Mouse (Mus musculus) 3134 (cell line): ENCODE measurements at regions not wholly inside any gene's neighbourhood (a gene's known extent, or its start where the extent isn't known, plus 50 kb on each side); places are given as distances from the start of the nearest gene placed in this dataset.

Experiments used
- DNase-seq: peaks from one replicate; pipeline ENCODE4 v3.0.0-alpha.2; 2011; ENCODE audit warnings: low spot score; ENCODE audit not compliant: insufficient read length; ENCODE audit errors: extremely low read depth

- DNase-seq, result no peak
These were observed 369.0 kb upstream of the Spred2 start for GRCm38 (mm10) chr11:19554947-19555770.

DNA sequence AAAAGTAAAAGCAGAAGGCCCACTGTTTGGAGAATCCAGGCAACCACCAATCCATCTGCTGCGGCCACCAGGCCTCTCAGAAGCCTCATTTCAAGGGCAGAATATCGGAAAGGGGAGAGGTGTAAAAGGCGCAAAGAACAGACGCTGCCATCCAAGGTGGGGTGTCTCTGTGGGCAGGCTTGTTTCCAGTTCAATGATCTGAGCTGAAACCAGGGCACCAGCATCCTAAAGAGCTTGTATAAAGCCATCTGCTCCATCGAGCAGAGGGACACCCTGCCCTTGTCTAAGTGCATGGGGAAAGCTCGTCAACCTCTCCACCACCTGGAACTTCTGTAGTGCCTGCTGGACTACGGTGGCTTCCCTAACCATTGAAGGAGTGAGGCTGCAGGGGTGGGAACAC is 363.7 kb upstream of the Spred2 start:
- DNase-seq, result no peak

DNA sequence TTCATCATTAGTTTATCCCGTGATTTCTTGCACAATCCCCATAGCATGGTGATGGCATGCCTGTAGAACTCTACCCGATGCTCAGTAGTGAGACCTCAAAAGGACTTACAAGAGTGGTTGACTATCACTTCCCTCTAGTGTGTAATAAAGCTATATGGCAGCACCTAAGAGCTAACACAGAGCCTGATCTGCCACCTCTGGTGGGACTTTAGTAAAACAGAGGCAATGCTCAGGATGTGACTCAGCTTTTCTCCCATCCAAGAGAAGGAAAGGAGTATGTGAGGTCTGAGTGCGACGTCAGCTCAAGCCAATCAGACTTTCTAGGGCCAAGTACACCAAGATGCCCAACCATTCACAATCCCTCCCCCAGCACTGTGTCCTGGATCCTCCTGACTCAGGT is 361.5 kb upstream of the Spred2 start:
- no peak for DNase-seq

DNA sequence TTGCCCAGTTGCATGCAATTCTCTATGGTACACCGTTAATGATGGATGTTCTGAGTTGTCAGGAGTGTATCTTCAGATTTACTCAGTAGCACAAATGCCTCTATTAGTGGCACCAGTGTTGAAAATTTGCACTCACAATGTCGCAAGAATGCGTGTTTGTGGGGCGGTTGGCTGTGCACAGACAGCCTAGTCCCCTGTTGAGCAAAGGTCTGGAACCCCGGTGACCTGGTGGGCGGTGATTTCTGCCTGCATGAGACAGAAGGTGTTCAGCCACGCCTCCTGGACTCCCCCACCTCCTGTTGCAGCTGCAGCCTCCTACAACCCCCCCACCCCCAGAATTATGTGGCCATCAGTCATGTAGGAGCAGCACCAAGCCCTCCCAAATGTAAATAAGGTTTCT is 338.9 kb upstream of the Spred2 start:
- no peak for DNase-seq

DNA sequence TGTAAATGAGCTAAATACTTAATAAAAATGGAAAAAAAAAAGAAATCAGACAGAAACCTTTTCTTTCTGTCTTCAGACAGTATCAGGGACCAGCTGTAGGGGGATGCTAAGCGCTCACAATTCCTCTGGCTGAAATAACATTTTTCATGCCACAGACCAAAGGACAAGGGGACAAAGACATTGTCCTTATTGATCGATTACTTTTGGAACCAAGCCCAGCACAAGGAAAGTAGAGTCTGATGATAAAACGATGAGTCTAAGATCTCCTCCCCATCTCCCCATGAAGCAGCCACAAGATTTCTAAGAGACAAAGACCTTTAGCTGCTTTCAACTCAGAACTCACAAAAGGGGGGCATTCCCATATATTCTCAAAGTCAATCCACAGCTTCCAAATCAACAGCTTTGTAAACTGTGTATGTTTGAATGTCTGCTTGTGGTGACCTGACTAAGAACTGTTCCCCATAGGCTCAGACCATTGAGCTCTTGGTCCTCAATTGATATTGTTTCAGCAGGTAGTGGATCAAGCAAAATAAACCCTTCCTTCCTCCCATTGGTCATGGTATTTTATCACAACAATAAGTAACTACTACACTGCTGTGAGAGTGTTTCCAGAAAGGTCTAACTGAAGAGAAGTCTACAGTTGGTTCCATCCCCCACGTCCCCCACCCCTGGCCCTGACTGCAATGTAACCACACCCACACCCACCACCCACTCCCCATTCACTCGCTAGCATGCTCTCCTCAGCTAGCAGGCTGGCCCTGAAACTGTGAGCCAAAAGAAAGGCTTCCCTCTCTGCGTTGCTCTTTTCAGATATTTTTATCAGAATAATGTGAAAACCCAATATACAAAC is 331.4 kb upstream of the Spred2 start:
- no peak for DNase-seq

- DNase-seq, result no peak
These were observed 329.1 kb upstream of the Spred2 start for GRCm38 (mm10) chr11:19595107-19595506.

- no peak for DNase-seq
These were observed 327.8 kb upstream of the Spred2 start for GRCm38 (mm10) chr11:19596336-19596735.

DNA sequence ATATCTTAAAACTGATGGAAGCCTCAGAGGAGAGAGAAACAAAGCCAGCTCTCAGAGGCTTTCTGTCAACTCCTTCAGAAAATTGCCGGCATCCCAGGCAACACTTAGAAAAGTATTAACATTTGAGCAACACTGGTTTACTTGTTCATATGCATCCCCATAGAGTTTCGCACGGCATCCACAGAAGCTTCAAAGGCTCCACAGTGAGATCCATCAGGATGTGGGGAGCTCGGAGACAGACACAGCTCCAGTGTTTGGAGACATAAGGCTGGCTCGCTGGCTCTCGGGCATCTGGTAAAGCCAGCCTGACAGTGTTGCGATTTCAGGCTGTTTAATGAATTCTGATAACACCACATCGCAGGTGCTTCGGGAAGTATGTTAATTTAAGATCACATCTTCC is 324.7 kb upstream of the Spred2 start:
- DNase-seq, result no peak

DNA sequence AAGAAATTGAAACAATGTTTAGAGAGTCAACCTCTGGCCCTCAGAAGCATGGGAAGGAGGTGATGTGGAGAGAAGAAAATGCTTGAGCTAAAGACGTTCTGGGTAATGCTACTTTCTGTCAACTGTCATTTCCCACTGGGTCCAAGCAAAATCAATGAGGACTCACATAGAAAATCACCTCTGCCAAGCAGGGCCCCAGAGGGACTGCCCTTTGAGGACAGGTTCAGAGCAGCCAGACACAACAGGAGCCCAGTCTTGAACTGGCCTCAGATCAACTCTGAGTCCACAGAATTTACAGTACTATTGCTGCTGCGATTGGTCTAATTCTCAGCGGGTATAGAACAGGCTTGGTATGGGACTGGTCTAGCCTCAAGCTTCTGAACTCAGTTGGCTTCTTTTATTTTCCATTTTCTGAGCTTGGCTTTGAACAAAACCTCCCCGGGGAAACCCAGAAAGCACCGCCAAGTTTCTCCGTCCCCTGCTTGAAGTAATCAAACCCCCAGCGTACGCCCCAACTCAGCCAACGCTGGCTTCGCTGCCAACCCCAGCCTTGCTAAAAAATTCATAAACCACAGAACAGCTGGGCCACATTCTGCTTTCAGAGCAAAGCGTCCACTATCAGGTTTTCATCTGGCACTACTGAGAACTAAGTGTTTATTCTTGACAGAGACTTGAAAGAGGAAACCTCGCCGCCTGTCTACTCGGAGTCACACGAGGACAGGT is 322.8 kb upstream of the Spred2 start:
- DNase-seq, result no peak

DNA sequence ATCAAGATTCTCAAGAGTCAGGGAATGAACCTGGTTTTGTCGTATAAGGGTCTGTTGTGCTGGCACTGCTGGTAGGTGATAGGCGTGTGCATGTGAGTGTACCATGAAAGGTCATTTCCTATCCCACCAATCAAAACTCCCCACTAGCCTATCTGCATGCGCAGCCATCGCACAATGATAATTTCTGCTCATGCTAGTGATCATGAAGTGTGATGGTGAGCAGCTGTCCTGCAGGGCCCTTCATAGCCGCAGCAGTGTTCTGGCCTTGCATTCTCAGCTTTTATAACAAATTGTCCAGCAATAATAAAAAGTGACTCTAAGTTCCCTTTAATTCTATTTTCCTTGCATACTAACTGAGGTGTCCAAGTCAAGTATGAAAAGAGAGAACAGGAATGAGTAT is 321.7 kb upstream of the Spred2 start:
- DNase-seq, result no peak

GRCm38 (mm10) chr11:19605602-19606001 is 318.6 kb upstream of the Spred2 start:
- DNase-seq, result no peak

DNA sequence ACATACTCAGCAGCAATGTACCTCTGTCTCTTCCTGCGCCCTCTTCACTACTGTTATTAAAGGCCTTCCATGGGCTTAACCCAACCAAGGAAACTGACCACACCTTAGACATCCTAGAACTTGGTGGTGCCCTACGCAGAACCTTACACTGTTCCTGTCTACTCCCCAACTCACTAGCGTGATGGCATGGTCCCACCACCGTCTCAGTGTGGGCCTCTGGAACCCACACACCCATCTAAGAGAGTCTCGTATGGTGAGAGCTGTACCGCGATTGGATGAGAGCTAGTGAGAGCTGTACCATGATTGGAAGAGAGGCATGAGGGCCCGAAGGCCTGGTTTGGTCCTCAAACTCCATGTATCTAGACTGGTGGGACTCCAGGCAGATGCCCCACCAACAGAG is 317.2 kb upstream of the Spred2 start:
- no peak for DNase-seq

DNA sequence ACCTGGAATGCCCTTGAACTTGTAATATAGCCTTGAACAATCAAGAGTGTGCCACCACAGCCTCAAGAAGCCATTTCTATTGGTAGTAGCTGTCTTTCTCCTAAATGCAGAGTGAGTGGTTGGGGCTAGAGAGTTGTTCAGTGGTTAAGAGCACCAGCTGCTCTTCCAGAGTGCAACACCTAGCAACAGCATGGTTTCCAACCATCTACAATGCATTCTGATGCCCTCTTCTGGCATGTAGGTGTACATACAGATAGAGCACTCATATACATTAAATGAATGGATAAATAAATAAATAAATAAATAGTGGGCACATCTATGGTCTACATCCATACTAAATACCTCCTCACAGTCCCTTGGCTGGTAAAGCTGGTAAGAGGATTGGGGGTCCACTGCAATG is 316.2 kb upstream of the Spred2 start:
- DNase-seq, result no peak

GRCm38 (mm10) chr11:19608523-19608922 is 315.7 kb upstream of the Spred2 start:
- DNase-seq, result no peak

DNA sequence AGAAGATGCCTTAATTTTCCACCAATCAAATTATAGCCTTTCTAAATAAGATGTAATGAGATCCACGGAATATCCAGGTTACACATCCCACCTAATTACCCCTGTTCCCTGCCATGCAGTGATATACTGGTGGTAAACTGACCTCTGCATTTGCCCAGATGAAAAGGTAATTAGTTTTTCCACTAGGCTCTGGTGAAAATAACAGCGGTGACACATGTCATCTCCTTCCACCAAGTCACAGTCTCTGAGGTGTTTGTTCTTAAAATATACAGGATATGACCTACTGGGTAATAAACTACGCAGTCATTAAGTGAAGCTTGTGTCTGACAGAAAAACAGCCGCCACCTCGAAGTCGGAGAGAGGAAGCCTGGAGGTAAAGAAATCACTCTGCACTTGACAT is 313.6 kb upstream of the Spred2 start:
- no peak for DNase-seq

DNA sequence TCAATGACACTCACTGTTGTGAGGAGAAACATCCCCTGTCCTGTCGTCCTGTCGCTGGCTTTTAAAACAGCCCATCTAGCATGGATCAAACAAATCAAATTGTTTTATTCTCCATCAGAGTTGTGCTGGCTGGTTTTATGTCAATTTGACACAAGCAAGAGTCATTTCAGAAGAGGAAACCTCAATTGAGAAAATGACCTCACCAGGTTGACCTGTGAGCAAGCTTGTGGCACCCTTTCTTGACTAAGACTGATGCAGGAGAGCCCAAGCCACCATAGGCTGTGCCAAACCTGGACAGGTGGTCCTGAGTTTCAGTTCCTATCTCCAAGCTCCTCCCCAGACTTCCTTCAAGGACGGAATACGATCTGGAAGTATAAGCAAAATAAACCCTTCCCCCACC is 313.0 kb upstream of the Spred2 start:
- DNase-seq, result no peak

DNA sequence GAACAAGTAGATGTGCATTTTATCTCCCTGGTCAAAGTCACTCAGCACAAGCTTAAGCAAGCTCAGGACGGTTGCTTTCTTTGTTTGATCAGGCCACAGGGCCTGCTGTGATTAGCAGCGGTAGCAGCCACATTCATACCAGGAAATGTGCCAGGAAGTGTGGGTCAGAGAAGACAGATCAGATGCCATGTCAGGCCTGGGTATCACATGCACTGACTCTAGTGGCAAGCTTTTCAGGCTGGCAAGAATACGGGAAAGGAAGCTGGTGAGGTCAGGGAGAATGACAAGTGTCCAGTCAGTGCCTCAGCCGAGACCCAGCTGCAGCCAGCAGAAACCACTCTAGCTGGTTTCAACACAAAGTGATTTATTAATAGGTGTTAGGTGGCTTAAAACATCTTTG is 307.7 kb upstream of the Spred2 start:
- no peak for DNase-seq

GRCm38 (mm10) chr11:19619494-19619893 is 304.7 kb upstream of the Spred2 start:
- DNase-seq, result no peak

DNA sequence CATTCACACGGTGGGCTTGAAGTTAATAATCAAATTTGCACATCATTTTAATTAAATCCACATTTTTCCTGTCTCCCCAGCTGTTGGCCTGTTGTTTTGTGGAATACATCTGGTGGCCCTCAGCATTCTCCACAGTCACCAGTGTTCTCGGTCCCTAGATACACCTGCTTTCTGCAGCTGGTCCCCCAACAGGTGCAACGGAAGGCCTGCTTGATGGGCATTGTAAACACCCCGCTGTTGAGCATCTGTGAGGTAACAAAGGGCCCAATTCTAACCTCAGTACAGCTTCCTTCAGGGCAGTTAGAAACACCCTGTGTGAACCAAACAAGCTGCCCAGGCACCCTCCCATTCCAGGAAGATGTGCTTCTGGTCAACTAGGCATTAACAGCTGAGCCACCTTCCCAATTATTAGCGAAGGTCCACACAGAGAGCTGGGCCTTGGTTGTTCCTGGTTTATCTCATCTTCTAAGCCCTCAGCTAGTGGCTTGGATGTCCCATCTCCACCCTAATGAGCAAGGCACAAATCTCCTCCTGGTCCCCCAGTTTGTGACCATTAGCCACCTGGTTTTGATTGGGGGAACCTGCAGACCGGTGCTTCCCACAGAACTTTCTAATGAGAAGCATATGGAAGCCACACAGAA is 293.0 kb upstream of the Spred2 start:
- DNase-seq, result no peak

DNA sequence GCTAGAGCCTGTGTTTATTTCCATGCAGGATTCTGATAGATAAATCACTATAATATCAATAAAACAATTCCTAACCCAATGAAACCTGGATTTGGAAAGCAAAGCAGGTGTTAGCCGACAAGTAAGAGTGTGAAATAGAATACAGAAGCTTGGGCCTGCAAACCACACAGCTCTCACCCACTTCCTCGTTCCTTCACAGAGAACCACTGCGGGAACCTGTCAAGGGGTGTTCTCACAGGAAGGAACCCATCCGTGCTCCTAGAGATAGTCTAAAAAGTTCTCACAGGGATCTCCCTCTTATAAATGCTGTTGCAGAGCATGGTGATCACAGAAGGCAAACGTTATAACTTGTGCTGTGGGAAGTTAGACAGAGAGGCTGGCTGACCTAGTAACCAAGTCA is 291.7 kb upstream of the Spred2 start:
- DNase-seq, result no peak

- no peak for DNase-seq
These were observed 290.6 kb upstream of the Spred2 start for GRCm38 (mm10) chr11:19633621-19634020.
